ENCODE assay signal across 22 mouse cellular contexts in the genomic region with DNA sequence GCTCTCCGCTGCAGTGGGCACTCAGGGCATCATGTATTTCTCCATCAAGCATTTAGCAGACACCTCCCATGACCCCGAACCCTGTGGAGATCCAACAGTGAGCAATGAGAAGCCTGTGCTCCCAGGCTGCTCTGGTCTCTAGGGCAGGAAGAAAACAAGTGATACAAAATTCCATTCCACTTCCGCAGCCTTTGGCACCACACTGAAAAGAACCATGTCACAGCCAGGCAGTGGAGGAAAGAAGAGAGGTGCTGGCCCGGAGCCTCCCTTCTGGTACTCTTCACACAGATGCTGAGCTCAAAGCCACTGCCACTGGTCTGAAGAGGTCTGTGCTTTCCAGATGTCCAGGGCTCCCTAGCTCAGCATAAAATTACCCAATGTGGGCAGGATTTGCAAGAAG.
A peak's percentile ranks its signal among the peaks of the same experiment; 100 is the strongest.
DNase-seq lines count a peak whose midpoint lies in the region; TF ChIP-seq lines count a peak whose summit lies in the region.
"Had no signal": no experiment of that assay in that cellular context is flagged by ENCODE, and none has a peak within 500 bp of the region (broad histone marks: within the 10 kb centered on the region; RNA-seq: fewer than 3 reads in every experiment).

No protein-coding gene starts in this region.

- no peak for TF ChIP-seq CTCF in gastrocnemius, adult 2 months (IDR thresholded peaks at IDR 0.05)
- TF ChIP-seq CTCF in lung, adult 2 months (IDR thresholded peaks at IDR 0.05; ENCODE audit: insufficient read depth, low read length), result no peak

- no peak overlapping the region for H3K4me3 ChIP-seq in gastrocnemius, adult 2 months
- H3K4me3 ChIP-seq in lung, adult 2 months (replicated peaks; ENCODE audit: extremely low read depth, low read depth, low read length), result no peak overlapping the region
- H3K4me3 ChIP-seq: embryonic facial prominence, embryonic 12.5 days; heart, embryonic 15.5 days; kidney, embryonic 15.5 days; left cerebral cortex, adult 2 months; limb, embryonic 12.5 days; liver, embryonic 15.5 days; lung, embryonic 15.5 days; stomach, embryonic 15.5 days had no signal

- peak; percentile 76 for DNase-seq in gastrocnemius, adult 2 months
- no peak for DNase-seq in gastrocnemius, postnatal 4 days (ENCODE audit: low spot score in 2 of 2)
- peak; percentile 17 for DNase-seq in lung, postnatal 10 days
- no peak for DNase-seq in lung, adult 2 months
- DNase-seq in heart, postnatal 14 days, result peak; percentile 37 to 52
- DNase-seq in layer of hippocampus, adult 8-10 months (ENCODE audit: low spot score in 2 of 2), result no peak
- no peak for DNase-seq in thymus, postnatal 36 days
- DNase-seq: adrenal gland, postnatal 10 days; cerebellum, adult 9-10 months; embryo, embryonic 11 days; kidney, adult 18-20 months; kidney, postnatal 25 days; lung, postnatal 36 days; right cerebral cortex, postnatal 4 days had no signal

- TF ChIP-seq POLR2A in lung, adult 2 months (IDR thresholded peaks at IDR 0.05; ENCODE audit: borderline replicate concordance, extremely low read depth, low read depth, low read length), result no peak

- intact Hi-C loops in gastrocnemius, adult 2 months (cut with DNase I), result no loop called here
- intact Hi-C loops in heart, postnatal 14 days (cut with DNase I), result no loop called here

- whole genome bisulfite sequencing in lung, adult 2 months, result 67% methylated on average over 4 of the region's 4 CpGs

- no peaks in the 10 kb centered on the region for H3K4me1 ChIP-seq in lung, adult 2 months (ENCODE audit: control insufficient read depth, insufficient read depth, low read length)
- H3K4me1 ChIP-seq: embryonic facial prominence, embryonic 12.5 days; heart, embryonic 15.5 days; kidney, embryonic 15.5 days; limb, embryonic 12.5 days; liver, embryonic 15.5 days; lung, embryonic 15.5 days; stomach, embryonic 15.5 days had no signal

- peak overlapping the region; percentile 51 for H3K27ac ChIP-seq in gastrocnemius, adult 2 months
- H3K27ac ChIP-seq: embryonic facial prominence, embryonic 12.5 days; heart, embryonic 15.5 days; kidney, embryonic 15.5 days; left cerebral cortex, adult 2 months; limb, embryonic 12.5 days; liver, embryonic 15.5 days; lung, embryonic 15.5 days; stomach, embryonic 15.5 days had no signal

Comparison
In these comparisons a context has a peak if more than half of its experiments do, and no peak if none do; other contexts are left out.
1. DNase-seq: peak in gastrocnemius, adult 2 months (single experiment), lung, postnatal 10 days (single experiment) and heart, postnatal 14 days (2 of 2); none in gastrocnemius, postnatal 4 days (0 of 2), lung, adult 2 months (single experiment), layer of hippocampus, adult 8-10 months (0 of 2) and thymus, postnatal 36 days (0 of 2).